Mouse (Mus musculus) embryonic facial prominence, embryonic 15.5 days (tissue): ENCODE results near the gene Ifit2. TPM values are rescaled to one million over a fixed set of nuclear protein-coding genes. Genes with fewer than 3 reads are reported as not detected.
"Not testable (repeated sequence)": the region's sequence is repeated elsewhere in the genome, so short reads cannot be mapped to it uniquely, and the experiment has no call there.

Experiments
- ATAC-seq: fragments of 200-750 bp; cut with Nextera tagmentation; 2 replicates; pipeline ENCODE4 v1.8.0; 2017; ENCODE audit warnings: low read depth, moderate TSS enrichment; ENCODE audit not compliant: insufficient number of reproducible peaks, low FRiP score, low TSS enrichment
- H3K27ac ChIP-seq: fragments of 300-500 bp; sonication (generic); replicated peaks from 2 replicates; pipeline ENCODE4 v1.5.1; 2015; ENCODE audit warnings: mild to moderate bottlenecking, inconsistent platforms
- H3K27me3 ChIP-seq: fragments of 300-500 bp; sonication (generic); 2 replicates; pipeline ENCODE4 v1.6.1; 2015; ENCODE audit warnings: inconsistent platforms
- H3K36me3 ChIP-seq: fragments of 300-500 bp; sonication (generic); 2 replicates; pipeline ENCODE4 v1.6.1; 2015; ENCODE audit warnings: mild to moderate bottlenecking, inconsistent platforms
- H3K4me1 ChIP-seq: fragments of 300-500 bp; sonication (generic); 2 replicates; pipeline ENCODE4 v1.6.1; 2015; ENCODE audit warnings: inconsistent platforms
- H3K4me2 ChIP-seq: fragments of 300-500 bp; sonication (generic); replicated peaks from 2 replicates; pipeline ENCODE4 v1.6.1; 2015; ENCODE audit warnings: mild to moderate bottlenecking, inconsistent platforms
- H3K4me3 ChIP-seq: fragments of 300-500 bp; sonication (generic); replicated peaks from 2 replicates; pipeline ENCODE4 v1.5.1; 2015; ENCODE audit warnings: mild to moderate bottlenecking, inconsistent platforms
- H3K9ac ChIP-seq: fragments of 300-500 bp; sonication (generic); 2 replicates; pipeline ENCODE4 v1.6.1; 2015; ENCODE audit warnings: inconsistent platforms
- H3K9me3 ChIP-seq: fragments of 300-500 bp; sonication (generic); replicated peaks from 2 replicates; pipeline ENCODE4 v1.6.1; 2016; ENCODE audit warnings: inconsistent platforms
- WGBS: fragments of 180-500 bp; shearing (Covaris S2); methylation state at CpG from one replicate; pipeline ENCODE4 v1.1.7; 2015; 5-methylcytosine and 5-hydroxymethylcytosine counted together
- polyA plus RNA-seq: library from polyadenylated mRNA; unstranded; fragments of >200 nt; fragmentation: Nextera tagmentation; extraction: Ambion mirVana; gene quantifications from 2 replicates; pipeline ENCODE4 v1.2.1, GENCODE M21; 2015

Gene Ifit2
- polyA plus RNA-seq, 1 experiment from 2014 or later = 10.0 TPM

DNA sequence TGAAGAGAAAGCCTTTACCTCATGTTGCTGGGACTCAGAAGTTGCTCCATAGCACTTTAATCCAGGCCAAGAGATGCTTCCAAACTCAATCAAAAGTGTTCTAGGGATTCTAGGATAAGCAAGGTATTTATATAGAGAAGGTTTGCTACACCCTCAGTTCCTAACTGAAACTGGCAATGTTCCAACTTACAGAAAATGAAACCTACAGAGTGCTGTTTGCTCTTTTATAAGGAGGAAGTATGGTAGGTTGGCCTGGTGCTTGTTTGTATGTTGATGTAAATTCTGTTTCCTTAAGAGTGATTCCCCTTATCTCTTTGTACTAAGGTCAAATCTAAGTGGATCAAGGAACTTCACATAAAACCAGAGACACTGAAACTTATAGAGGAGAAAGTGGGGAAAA lies 48.8 kb downstream of the Ifit2 start:
- H3K4me3 ChIP-seq, H3K9ac ChIP-seq, H3K27me3 ChIP-seq, H3K4me2 ChIP-seq, H3K9me3 ChIP-seq, H3K27ac ChIP-seq, H3K4me1 ChIP-seq, H3K36me3 ChIP-seq, ATAC-seq: not testable (repeated sequence)

DNA sequence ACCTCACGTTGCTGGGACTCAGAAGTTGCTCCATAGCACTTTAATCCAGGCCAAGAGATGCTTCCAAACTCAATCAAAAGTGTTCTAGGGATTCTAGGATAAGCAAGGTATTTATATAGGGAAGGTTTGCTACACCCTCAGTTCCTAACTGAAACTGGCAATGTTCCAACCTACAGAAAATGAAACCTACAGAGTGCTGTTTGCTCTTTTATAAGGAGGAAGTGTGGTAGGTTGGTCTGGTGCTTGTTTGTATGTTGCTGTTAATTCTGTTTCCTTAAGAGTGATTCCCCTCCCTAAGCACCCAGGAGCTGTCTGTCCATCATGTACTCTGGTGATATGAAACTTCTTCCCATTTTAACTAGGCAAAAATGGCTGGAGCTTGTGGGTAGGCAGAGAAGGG lies 51.4 kb downstream of the Ifit2 start, which contains the start of gene Ifit1bl1:
Gene Ifit1bl1 (minus strand): TSS at position 69 of the 400 bp plus-strand sequence.
- 49% methylated on average over 1 of the region's 1 CpGs for WGBS
- not testable (repeated sequence) for H3K27ac ChIP-seq, H3K4me3 ChIP-seq, H3K4me1 ChIP-seq, H3K4me2 ChIP-seq, H3K9me3 ChIP-seq, H3K27me3 ChIP-seq, H3K36me3 ChIP-seq, ATAC-seq, H3K9ac ChIP-seq

DNA sequence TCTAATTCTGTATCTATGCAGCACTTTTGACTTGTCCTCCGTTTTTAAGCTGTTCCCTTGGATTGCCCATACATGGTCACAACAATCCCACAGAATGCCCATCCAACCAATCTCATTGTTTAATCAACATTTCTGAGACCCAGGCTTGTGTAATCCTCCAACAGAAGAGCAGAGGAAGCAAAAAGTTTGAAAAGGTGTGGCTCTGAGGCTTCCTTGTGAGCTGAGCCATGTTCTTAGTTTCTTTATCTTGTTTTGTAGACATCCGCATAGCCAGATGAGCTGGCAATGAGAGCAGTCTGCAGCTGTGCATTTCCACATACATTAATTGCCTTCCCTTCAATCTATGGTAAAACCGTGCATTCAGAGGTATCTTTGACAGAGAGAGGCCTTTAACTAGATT lies 55.0 kb downstream of the Ifit2 start:
- Histone ChIP-seq H3K4me1 (no peaks in the 10 kb centered on the region), H3K4me3 (no peak overlapping the region), H3K27ac (no peak overlapping the region), H3K9me3 (no peaks in the 10 kb centered on the region), H3K27me3 (no peaks in the 10 kb centered on the region), H3K36me3 (no peaks in the 10 kb centered on the region), H3K9ac (no peak overlapping the region), H3K4me2 (no peak overlapping the region)
- whole genome bisulfite sequencing = 86% methylated on average over 3 of the region's 3 CpGs
- no peak for ATAC-seq

DNA sequence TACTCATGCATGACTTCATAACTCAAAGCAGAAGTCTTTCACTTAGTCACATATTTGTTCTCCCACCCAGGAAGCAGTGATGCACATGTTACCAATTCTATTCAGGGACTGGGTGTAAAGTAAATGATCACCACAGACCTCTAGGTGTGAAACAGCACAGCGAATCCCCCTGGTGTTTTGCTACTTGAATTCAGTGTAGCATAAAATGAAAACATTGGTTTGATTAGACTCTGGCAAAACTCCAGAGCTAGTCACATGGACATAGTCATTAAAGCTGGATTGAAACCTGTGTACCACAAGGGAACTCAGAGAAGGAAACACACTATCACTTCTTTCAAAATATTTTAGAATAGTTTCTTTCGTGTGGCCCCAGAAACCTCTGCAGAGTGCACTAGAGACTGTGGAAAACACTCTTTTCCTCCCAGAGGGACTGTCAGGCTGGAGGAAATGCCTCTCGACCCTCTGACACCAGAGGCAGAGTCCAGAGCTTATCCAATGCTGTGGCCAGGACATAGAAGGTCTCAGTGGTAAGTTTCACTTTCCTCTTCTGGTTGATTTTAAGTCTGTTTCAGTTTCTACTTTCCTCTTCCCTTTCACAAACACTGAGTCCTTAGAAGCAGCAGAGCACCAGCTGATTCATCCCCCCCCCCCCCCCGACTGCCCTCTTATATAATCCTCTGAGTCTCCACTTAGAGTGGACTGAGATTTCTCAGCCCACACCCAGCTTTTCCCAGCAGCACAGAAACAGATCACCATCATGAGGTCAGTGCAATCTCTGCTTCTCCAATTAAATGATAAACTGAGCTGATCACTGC lies 57.0 kb downstream of the Ifit2 start, which contains the start of gene Ifit3b:
Gene Ifit3b (plus strand): TSS at position 734 of the 815 bp plus-strand sequence.
- not testable (repeated sequence) for H3K4me3 ChIP-seq, H3K9ac ChIP-seq, H3K9me3 ChIP-seq, H3K4me2 ChIP-seq, ATAC-seq, H3K27me3 ChIP-seq, H3K36me3 ChIP-seq, H3K27ac ChIP-seq, H3K4me1 ChIP-seq
- WGBS = 29% methylated on average over 4 of the region's 4 CpGs

DNA sequence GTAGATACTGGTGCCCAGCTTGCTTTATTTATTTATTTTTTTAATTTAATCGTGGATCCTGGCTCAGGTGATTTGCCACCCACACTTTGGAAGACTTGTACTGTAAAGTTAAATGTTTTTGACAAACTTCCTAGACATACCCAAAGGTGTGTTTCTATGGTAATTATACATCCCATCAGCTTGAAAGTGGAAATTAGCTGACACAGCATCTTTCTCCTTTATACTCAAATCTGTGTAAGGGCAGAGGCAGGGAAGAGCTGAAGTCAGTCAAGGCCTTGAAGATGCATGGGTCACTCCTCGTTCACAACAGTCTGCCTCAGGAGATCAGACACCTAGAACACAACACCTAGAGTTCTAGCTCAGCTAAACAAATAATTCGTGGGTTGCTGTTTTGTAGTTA lies 59.6 kb downstream of the Ifit2 start:
- not testable (repeated sequence) for H3K4me1 ChIP-seq, H3K9me3 ChIP-seq, H3K4me2 ChIP-seq, H3K4me3 ChIP-seq, H3K36me3 ChIP-seq, H3K27ac ChIP-seq, ATAC-seq, H3K9ac ChIP-seq, H3K27me3 ChIP-seq
- 69% methylated on average over 3 of the region's 3 CpGs for WGBS

DNA sequence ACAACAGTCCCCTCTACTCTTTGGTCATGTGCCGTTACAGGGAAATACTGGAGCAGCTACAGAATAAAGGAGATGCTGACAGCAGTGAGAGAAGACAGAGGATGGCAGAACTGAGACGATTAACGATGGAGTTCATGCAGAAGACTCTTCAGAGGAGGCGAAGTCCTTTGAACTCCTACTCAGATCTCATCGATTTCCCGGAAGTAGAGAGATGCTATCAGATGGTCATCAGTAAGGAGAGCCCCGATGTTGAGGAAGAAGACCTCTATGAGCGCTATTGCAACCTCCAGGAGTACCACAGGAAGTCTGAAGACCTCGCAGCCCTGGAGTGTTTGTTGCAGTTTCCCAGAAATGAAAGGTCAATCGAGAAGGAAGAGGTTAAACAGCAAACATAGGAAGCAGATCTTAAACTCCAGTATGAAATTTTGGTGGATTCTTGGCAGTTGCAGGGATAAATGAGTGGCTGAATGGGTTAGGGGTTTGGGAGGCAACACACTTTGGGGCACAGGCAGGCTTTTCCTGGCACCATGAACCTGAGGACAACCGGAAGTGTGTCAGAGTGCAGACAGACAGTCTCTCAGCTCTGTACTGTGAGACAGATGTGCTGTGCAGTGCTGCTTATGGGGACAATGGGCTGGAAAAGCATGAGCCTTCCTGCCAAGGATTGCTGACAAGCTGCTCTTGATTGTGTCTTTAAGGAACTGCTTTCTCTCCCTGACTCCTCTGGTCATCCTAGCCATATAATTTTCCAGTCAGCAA lies 61.9 kb downstream of the Ifit2 start:
- not testable (repeated sequence) for H3K4me2 ChIP-seq, ATAC-seq, H3K4me1 ChIP-seq, H3K36me3 ChIP-seq, H3K9me3 ChIP-seq, H3K9ac ChIP-seq, H3K27me3 ChIP-seq, H3K27ac ChIP-seq, H3K4me3 ChIP-seq
- WGBS = 74% methylated on average over 5 of the region's 11 CpGs

DNA sequence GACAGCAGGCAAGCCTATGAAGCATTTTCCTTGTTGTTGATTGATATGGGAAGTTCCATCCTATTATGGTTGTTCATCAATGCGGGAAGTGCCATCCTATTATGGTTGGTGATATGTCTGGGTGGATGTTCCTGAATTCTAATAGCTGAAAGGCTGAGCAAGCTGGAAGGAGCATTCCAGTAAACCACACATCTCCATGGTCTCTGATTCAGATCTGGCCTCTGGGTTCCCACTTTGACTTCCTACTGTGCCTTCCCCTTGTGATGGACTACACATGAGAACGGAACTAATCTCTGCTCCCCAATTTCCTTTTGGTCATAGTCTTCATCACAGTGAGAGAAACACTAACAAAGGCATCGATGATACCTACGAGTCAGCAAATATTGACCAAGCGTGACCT lies 70.4 kb downstream of the Ifit2 start:
- H3K4me2 ChIP-seq = no peak overlapping the region
- no peak overlapping the region for H3K4me3 ChIP-seq
- H3K27ac ChIP-seq = no peak overlapping the region
- no peaks in the 10 kb centered on the region for H3K4me1 ChIP-seq
- WGBS = 91% methylated on average over 5 of the region's 5 CpGs
- no peak overlapping the region for H3K9ac ChIP-seq
- H3K9me3 ChIP-seq = no peaks in the 10 kb centered on the region
- ATAC-seq = no peak
- no peaks in the 10 kb centered on the region for H3K27me3 ChIP-seq
- no peaks in the 10 kb centered on the region for H3K36me3 ChIP-seq

DNA sequence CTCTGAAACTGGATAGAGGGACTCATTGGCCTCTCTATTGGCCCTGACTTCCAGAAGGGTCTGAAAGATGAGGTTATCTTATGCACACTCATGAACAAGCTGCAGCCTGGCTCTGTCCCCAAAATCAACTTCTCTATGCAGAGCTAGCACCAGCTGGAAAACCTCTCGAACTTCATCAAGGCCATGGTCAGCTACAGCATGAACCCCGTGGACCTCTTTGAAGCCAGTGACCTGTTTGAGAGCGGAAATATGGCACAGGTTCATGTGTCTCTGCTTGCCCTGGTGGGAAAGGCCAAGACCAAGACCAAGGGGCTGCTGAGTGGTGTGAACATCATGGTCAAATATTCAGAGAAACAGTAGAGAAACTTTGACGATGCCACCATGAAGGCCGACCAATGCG lies 73.3 kb downstream of the Ifit2 start:
- Histone ChIP-seq H3K4me1 (no peaks in the 10 kb centered on the region), H3K9me3 (no peaks in the 10 kb centered on the region), H3K4me3 (no peak overlapping the region), H3K27me3 (no peaks in the 10 kb centered on the region), H3K4me2 (no peak overlapping the region), H3K9ac (no peak overlapping the region), H3K27ac (no peak overlapping the region), H3K36me3 (no peaks in the 10 kb centered on the region)
- no peak for ATAC-seq
- WGBS = 94% methylated on average over 6 of the region's 6 CpGs

DNA sequence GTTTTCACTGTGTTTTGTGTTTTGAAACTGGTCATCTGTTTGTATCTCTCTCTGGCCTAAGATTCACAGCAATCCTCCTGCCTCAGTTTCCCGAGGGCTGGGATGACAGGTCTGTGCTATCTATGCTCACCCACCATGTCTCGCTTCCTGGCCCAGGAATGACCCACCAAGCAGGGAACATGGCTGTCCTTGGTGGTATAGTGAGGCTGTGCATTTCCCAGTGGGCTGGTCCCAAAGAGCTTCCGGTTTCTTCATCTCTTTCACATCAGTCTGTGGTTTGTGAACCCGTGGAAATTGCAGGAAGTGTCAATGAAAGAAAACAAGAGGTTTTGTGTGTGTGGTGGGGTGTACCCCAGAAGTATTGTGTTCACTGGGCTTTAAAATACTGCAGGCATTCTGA lies 74.2 kb downstream of the Ifit2 start:
- Histone ChIP-seq H3K27ac (no peak overlapping the region), H3K4me2 (no peak overlapping the region), H3K4me1 (no peaks in the 10 kb centered on the region), H3K36me3 (no peaks in the 10 kb centered on the region), H3K27me3 (no peaks in the 10 kb centered on the region), H3K9me3 (no peaks in the 10 kb centered on the region), H3K9ac (no peak overlapping the region), H3K4me3 (no peak overlapping the region)
- no peak for ATAC-seq
- 75% methylated on average over 4 of the region's 4 CpGs for WGBS
